Mouse (Mus musculus): Measurements from ENCODE around the gene Sgsm3. TPM values are rescaled to one million over a fixed set of nuclear protein-coding genes. Genes with fewer than 3 reads are reported as not detected.

Gene Sgsm3
- polyA plus RNA-seq (2012; rRNA removed), result 168 and 177 TPM in 2 replicates

DNA sequence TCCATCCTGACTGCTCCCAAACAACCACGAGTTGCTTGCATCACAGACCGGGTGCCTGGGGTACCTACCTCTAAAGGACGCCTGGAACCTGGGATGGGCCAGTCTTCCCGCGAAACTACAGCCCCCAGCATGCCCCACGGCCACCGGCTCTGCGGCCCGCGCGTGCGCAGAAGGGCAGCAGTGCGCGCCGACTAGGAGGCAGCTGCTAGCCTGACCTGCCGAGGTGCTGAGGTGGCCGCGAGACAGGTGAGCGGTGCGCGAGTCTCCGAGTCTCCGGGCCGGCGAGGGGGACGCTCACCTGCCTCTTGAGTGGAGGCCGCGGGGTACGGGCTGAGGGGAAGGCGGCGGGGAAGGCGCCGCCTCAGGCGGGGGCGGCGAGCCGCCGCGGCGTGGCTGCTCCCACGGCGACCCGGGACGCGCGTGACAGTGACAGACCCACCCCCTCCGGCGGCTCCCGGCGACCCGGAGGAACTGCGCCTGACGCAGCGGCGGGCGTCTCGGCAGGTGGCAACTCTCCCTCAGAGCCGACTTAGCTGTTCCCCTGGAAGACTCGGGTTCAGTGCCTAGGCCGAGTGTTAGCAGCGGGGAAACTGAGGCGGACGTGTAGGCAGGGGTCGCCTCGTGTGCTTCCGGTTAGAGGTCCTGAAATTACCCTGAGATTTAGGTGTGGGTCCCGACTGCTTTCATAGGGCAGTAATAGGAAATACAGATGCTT is at the start of gene Sgsm3:
TSS of gene Sgsm3 (plus strand) at position 146 of the 715 bp plus-strand sequence.

DNA sequence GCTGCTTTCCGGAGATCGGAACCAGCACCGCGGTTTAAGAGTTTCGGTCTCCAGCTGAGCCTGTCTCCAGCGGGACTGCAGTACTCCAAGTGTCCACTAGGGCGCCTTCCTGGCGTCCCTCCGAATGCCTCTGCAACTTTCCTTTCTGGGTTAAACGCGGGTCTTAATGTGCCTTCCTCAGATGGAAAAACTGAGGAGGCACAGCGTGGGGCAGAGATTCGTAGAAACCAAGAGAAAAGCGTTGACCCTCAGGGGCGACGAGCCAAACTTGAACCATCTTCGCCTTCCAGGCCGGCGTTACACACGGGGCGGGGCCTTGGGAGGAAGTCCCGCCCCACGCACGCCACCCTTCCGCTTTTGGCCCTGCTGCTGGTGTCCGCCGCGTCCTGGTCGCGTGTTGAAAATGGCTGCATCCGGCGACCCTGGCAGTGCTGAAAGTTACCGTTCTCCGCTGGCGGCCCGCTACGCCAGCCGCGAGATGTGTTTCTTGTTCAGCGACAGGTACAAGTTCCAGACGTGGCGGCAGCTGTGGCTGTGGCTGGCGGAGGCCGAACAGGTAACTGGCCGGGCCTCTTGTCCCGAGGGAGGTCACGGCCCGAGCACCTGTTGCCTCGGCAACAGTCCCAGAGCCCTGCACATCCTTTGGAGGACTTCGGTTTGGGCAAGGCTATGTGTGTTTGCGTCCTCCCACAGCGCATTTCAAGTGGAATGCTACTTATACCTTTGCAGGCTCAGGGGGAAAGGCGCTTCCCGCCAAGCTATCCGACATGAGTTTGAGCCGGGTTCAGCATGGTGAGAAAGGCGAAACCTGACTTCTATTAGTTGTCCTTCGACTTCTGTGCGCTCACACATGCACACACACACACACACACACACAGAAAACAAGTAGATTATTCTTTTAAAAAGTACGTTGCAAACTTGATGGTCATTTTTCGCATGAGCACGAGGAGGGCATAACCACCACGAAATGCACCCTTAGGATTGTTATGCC is 29.1 kb upstream of the Sgsm3 start, which contains the start of gene Adsl:
TSS of gene Adsl (plus strand) at position 346 of the 991 bp plus-strand sequence.

Other genes with a start within 250 kb of the Sgsm3 start
- gene Adsl, start 29.3 kb upstream of the Sgsm3 start, polyA plus RNA-seq (2012; rRNA removed), result 41.8 and 56.0 TPM in 2 replicates
- gene Mrtfa, start 213.0 kb downstream of the Sgsm3 start, polyA plus RNA-seq (2012; rRNA removed), result 32.6 and 38.4 TPM in 2 replicates

Data from colon, adult 2 months (tissue).